Mouse (Mus musculus): ENCODE measurements around the gene Stard13. TPM values are rescaled to one million over a fixed set of nuclear protein-coding genes. Genes with fewer than 3 reads are reported as not detected.

Stard13 gene
- polyA plus RNA-seq, 1 experiment from 2014 or later: 8.5 TPM

- WGBS: 84% methylated on average over 9 of the region's 9 CpGs
- no peaks in the 10 kb centered on the region for H3K27me3 ChIP-seq
- H3K36me3 ChIP-seq: no peaks in the 10 kb centered on the region
- ATAC-seq (ENCODE audit: low read depth): no peak
- H3K4me3 ChIP-seq: no peak overlapping the region
- no peaks in the 10 kb centered on the region for H3K9me3 ChIP-seq
- no peak overlapping the region for H3K27ac ChIP-seq (replicated peaks)
- peaks cover 22% of the 10 kb centered on the region; the same call in 1 of the 2 replicates for H3K4me1 ChIP-seq (replicated peaks)
- no peak overlapping the region for H3K4me2 ChIP-seq
- H3K9ac ChIP-seq: no peak overlapping the region
These were observed 82.1 kb downstream of the Stard13 start for GRCm38 (mm10) chr5:151151549-151151948.

- Histone ChIP-seq H3K4me3 (no peak overlapping the region), H3K9me3 (no peaks in the 10 kb centered on the region), H3K4me2 (no peak overlapping the region), H3K9ac (no peak overlapping the region), H3K27me3 (no peaks in the 10 kb centered on the region), H3K27ac (replicated peaks) (no peak overlapping the region; the same call in 1 of the 2 replicates), H3K4me1 (replicated peaks) (peaks cover 12% of the 10 kb centered on the region), H3K36me3 (no peaks in the 10 kb centered on the region)
- no peak for ATAC-seq (ENCODE audit: low read depth)
- WGBS: 39% methylated on average over 8 of the region's 8 CpGs
These were observed 84.1 kb downstream of the Stard13 start for GRCm38 (mm10) chr5:151149509-151149908.

GRCm38 (mm10) chr5:151148079-151148478, 85.6 kb downstream of the Stard13 start:
- 90% methylated on average over 4 of the region's 4 CpGs for WGBS
- no peak for ATAC-seq (ENCODE audit: low read depth)
- H3K36me3 ChIP-seq: no peaks in the 10 kb centered on the region

GRCm38 (mm10) chr5:151145807-151146206, 87.8 kb downstream of the Stard13 start:
- 49% methylated on average over 5 of the region's 5 CpGs for WGBS
- no peak overlapping the region for H3K27ac ChIP-seq (replicated peaks)
- H3K9me3 ChIP-seq: no peaks in the 10 kb centered on the region
- H3K9ac ChIP-seq: no peak overlapping the region
- no peak for ATAC-seq (ENCODE audit: low read depth)
- no peak overlapping the region for H3K4me2 ChIP-seq
- H3K4me1 ChIP-seq (replicated peaks): peaks cover 44% of the 10 kb centered on the region
- no peaks in the 10 kb centered on the region for H3K27me3 ChIP-seq
- no peaks in the 10 kb centered on the region for H3K36me3 ChIP-seq
- H3K4me3 ChIP-seq: no peak overlapping the region

More at GRCm38 (mm10) chr5:151148079-151148478, 85.6 kb downstream of the Stard13 start:
- Histone ChIP-seq H3K27me3 (no peaks in the 10 kb centered on the region), H3K9ac (no peak overlapping the region), H3K4me1 (replicated peaks) (peaks cover 26% of the 10 kb centered on the region), H3K4me2 (no peak overlapping the region), H3K9me3 (no peaks in the 10 kb centered on the region), H3K27ac (replicated peaks) (no peak overlapping the region), H3K4me3 (no peak overlapping the region)

GRCm38 (mm10) chr5:151143955-151144354, 89.7 kb downstream of the Stard13 start:
- peak overlapping the region; percentile 86 for H3K27ac ChIP-seq (replicated peaks)
- no peaks in the 10 kb centered on the region for H3K9me3 ChIP-seq
- no peaks in the 10 kb centered on the region for H3K36me3 ChIP-seq
- H3K4me3 ChIP-seq: no peak overlapping the region
- no peak for ATAC-seq (ENCODE audit: low read depth)
- no peak overlapping the region for H3K9ac ChIP-seq
- H3K4me1 ChIP-seq (replicated peaks): peaks cover 33% of the 10 kb centered on the region
- no peaks in the 10 kb centered on the region for H3K27me3 ChIP-seq
- WGBS: 62% methylated on average over 5 of the region's 5 CpGs
- no peak overlapping the region for H3K4me2 ChIP-seq

- Histone ChIP-seq H3K9me3 (no peaks in the 10 kb centered on the region), H3K4me1 (replicated peaks) (peaks cover 33% of the 10 kb centered on the region), H3K4me2 (peak overlapping the region; percentile 6; the same call in 1 of the 2 replicates), H3K27me3 (no peaks in the 10 kb centered on the region), H3K4me3 (no peak overlapping the region), H3K36me3 (no peaks in the 10 kb centered on the region), H3K9ac (peak overlapping the region; percentile 1; the same call in 1 of the 2 replicates), H3K27ac (replicated peaks) (peak overlapping the region; percentile 86)
- ATAC-seq (ENCODE audit: low read depth): peak; percentile 82
- WGBS: 7% methylated on average over 11 of the region's 11 CpGs
These were observed 90.7 kb downstream of the Stard13 start for GRCm38 (mm10) chr5:151142671-151143601.

- ATAC-seq (ENCODE audit: low read depth): no peak
- no peak overlapping the region for H3K4me2 ChIP-seq
- H3K36me3 ChIP-seq: no peaks in the 10 kb centered on the region
- peak overlapping the region; percentile 86 for H3K27ac ChIP-seq (replicated peaks)
- no peaks in the 10 kb centered on the region for H3K9me3 ChIP-seq
- peaks cover 33% of the 10 kb centered on the region for H3K4me1 ChIP-seq (replicated peaks)
- WGBS: 46% methylated on average over 5 of the region's 5 CpGs
- H3K27me3 ChIP-seq: no peaks in the 10 kb centered on the region
- no peak overlapping the region for H3K4me3 ChIP-seq
- H3K9ac ChIP-seq: no peak overlapping the region
These were observed 91.4 kb downstream of the Stard13 start for GRCm38 (mm10) chr5:151142241-151142640.

- Histone ChIP-seq H3K27me3 (no peaks in the 10 kb centered on the region), H3K4me2 (no peak overlapping the region), H3K4me1 (replicated peaks) (peaks cover 31% of the 10 kb centered on the region), H3K27ac (replicated peaks) (no peak overlapping the region), H3K9me3 (no peaks in the 10 kb centered on the region), H3K4me3 (no peak overlapping the region), H3K9ac (no peak overlapping the region), H3K36me3 (no peaks in the 10 kb centered on the region)
- no peak for ATAC-seq (ENCODE audit: low read depth)
- WGBS: 89% methylated on average over 5 of the region's 5 CpGs
These were observed 95.7 kb downstream of the Stard13 start for GRCm38 (mm10) chr5:151137901-151138300.

- H3K4me2 ChIP-seq: no peak overlapping the region
- no peak for ATAC-seq (ENCODE audit: low read depth)
- H3K9me3 ChIP-seq: no peaks in the 10 kb centered on the region
- no peak overlapping the region for H3K4me3 ChIP-seq
- 82% methylated on average over 4 of the region's 4 CpGs for WGBS
- no peak overlapping the region for H3K27ac ChIP-seq (replicated peaks)
- peaks cover 25% of the 10 kb centered on the region for H3K4me1 ChIP-seq (replicated peaks)
- no peaks in the 10 kb centered on the region for H3K27me3 ChIP-seq
- no peaks in the 10 kb centered on the region for H3K36me3 ChIP-seq
- no peak overlapping the region for H3K9ac ChIP-seq
These were observed 96.3 kb downstream of the Stard13 start for GRCm38 (mm10) chr5:151137311-151137710.

- Histone ChIP-seq H3K4me1 (replicated peaks) (peaks cover 15% of the 10 kb centered on the region), H3K4me2 (no peak overlapping the region), H3K9me3 (no peaks in the 10 kb centered on the region), H3K4me3 (no peak overlapping the region), H3K9ac (no peak overlapping the region), H3K27ac (replicated peaks) (no peak overlapping the region), H3K27me3 (no peaks in the 10 kb centered on the region), H3K36me3 (no peaks in the 10 kb centered on the region)
- no peak for ATAC-seq (ENCODE audit: low read depth)
- WGBS: 70% methylated on average over 6 of the region's 6 CpGs
These were observed 97.7 kb downstream of the Stard13 start for GRCm38 (mm10) chr5:151135965-151136364.

- Histone ChIP-seq H3K4me2 (no peak overlapping the region), H3K9ac (no peak overlapping the region), H3K36me3 (no peaks in the 10 kb centered on the region), H3K27me3 (no peaks in the 10 kb centered on the region), H3K4me3 (no peak overlapping the region), H3K9me3 (no peaks in the 10 kb centered on the region), H3K4me1 (replicated peaks) (peaks cover 15% of the 10 kb centered on the region), H3K27ac (replicated peaks) (0 out of 2 replicates have a peak overlapping the region, but pooled peaks have one; percentile 1)
- 79% methylated on average over 8 of the region's 8 CpGs for WGBS
- no peak for ATAC-seq (ENCODE audit: low read depth)
These were observed 98.4 kb downstream of the Stard13 start for GRCm38 (mm10) chr5:151135078-151135826.

- no peaks in the 10 kb centered on the region for H3K36me3 ChIP-seq
- 92% methylated on average over 4 of the region's 4 CpGs for WGBS
- no peaks in the 10 kb centered on the region for H3K9me3 ChIP-seq
- H3K27me3 ChIP-seq: no peaks in the 10 kb centered on the region
- ATAC-seq (ENCODE audit: low read depth): no peak
- H3K4me1 ChIP-seq (replicated peaks): peaks cover 15% of the 10 kb centered on the region
- no peak overlapping the region for H3K9ac ChIP-seq
- H3K4me2 ChIP-seq: no peak overlapping the region
- H3K4me3 ChIP-seq: no peak overlapping the region
- H3K27ac ChIP-seq (replicated peaks): no peak overlapping the region
These were observed 99.4 kb downstream of the Stard13 start for GRCm38 (mm10) chr5:151134202-151134601.

All from neural tube, embryonic 13.5 days (tissue).